Mouse (Mus musculus) G1E-ER4 (cell line): ENCODE measurements around the gene Dhx15. TPM values are rescaled to one million over a fixed set of nuclear protein-coding genes. Genes with fewer than 3 reads are reported as not detected.

Source experiments
- GATA1 ChIP-seq: IDR thresholded peaks from one replicate; pipeline ENCODE4 v1.8.0; 2012; ENCODE audit warnings: low read length, inconsistent platforms
- polyA plus RNA-seq: library from polyadenylated mRNA; stranded (reverse); fragments of >175 nt; gene quantifications from 2 replicates; pipeline ENCODE4 v1.2.3, GENCODE M21; 2012

The Dhx15 gene
- 75.2 and 104 TPM in 2 replicates for polyA plus RNA-seq

- TF ChIP-seq GATA1, result no peak
Measured at GRCm38 (mm10) chr5:52190371-52191179, at the start of gene Dhx15. Gene Dhx15, minus strand, starts transcription at chr5:52190514.

GRCm38 (mm10) chr5:52238877-52239276, 48.6 kb upstream of the Dhx15 start:
- no peak for TF ChIP-seq GATA1

GRCm38 (mm10) chr5:52237956-52238735, 47.8 kb upstream of the Dhx15 start:
- TF ChIP-seq GATA1, result no peak

GRCm38 (mm10) chr5:52234570-52234969, 44.3 kb upstream of the Dhx15 start:
- TF ChIP-seq GATA1, result no peak

- no peak for TF ChIP-seq GATA1
Measured at GRCm38 (mm10) chr5:52233891-52234290, 43.6 kb upstream of the Dhx15 start.

- TF ChIP-seq GATA1, result no peak
Measured at GRCm38 (mm10) chr5:52232611-52233010, 42.3 kb upstream of the Dhx15 start.

- TF ChIP-seq GATA1, result no peak
Measured at GRCm38 (mm10) chr5:52232199-52232598, 41.9 kb upstream of the Dhx15 start.

- no peak for TF ChIP-seq GATA1
Measured at GRCm38 (mm10) chr5:52230466-52230865, 40.2 kb upstream of the Dhx15 start.

GRCm38 (mm10) chr5:52226677-52227076, 36.4 kb upstream of the Dhx15 start:
- no peak for TF ChIP-seq GATA1

GRCm38 (mm10) chr5:52221596-52221995, 31.3 kb upstream of the Dhx15 start:
- no peak for TF ChIP-seq GATA1

- no peak for TF ChIP-seq GATA1
Measured at GRCm38 (mm10) chr5:52220013-52220804, 29.9 kb upstream of the Dhx15 start.

GRCm38 (mm10) chr5:52218238-52218637, 27.9 kb upstream of the Dhx15 start:
- TF ChIP-seq GATA1, result no peak

GRCm38 (mm10) chr5:52213143-52213900, 23.0 kb upstream of the Dhx15 start:
- no peak for TF ChIP-seq GATA1

GRCm38 (mm10) chr5:52191180-52191468, 810 bp upstream of the Dhx15 start:
- no peak for TF ChIP-seq GATA1

- TF ChIP-seq GATA1, result no peak
Measured at GRCm38 (mm10) chr5:52189664-52190365, 499 bp downstream of the Dhx15 start.
